Mouse (Mus musculus) liver, postnatal 0 days (tissue): Measurements from ENCODE around the gene Zfp866.

Experiments used
- CTCF ChIP-seq: sonication (generic); IDR thresholded peaks from 2 replicates; pipeline ENCODE4 v1.5.1; 2016; ENCODE audit warnings: antibody characterized with exemption, low read depth
- EP300 ChIP-seq: IDR thresholded peaks from 2 replicates; pipeline ENCODE4 v1.6.1; 2016; ENCODE audit warnings: antibody characterized with exemption, low read depth, mild to moderate bottlenecking

DNA sequence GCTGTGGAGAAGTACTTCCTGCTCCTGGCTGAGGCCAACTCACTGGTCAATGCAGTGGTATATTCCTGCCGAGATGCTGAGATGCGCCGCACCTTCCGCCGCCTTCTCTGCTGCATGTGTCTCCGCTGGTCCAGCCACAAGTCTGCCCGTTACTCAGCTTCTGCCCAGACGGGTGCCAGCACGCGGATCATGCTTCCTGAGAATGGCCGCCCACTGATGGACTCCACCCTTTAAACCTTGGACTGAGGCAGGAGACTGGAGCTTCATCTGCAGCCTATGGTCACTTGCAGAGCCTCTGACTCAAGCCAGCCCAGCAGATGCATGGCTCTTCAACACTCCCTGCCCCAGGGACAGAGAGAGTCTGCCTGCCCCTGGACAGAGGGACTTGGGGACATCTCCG is 35.4 kb upstream of the Zfp866 start:
- no peak for TF ChIP-seq CTCF
- TF ChIP-seq EP300 = no peak
